Mouse (Mus musculus) frontal cortex, postnatal 14 days (tissue): ENCODE data around the gene Nr2e3.
"Not testable (repeated sequence)": the region's sequence is repeated elsewhere in the genome, so short reads cannot be mapped to it uniquely, and the experiment has no call there.

Experiments
- DNase-seq, 2 experiments: peaks; one replicate each; pipeline ENCODE4 v3.0.0; 2022; ENCODE audit warnings: low spot score in 2 of 2

Gene Nr2e3

DNA sequence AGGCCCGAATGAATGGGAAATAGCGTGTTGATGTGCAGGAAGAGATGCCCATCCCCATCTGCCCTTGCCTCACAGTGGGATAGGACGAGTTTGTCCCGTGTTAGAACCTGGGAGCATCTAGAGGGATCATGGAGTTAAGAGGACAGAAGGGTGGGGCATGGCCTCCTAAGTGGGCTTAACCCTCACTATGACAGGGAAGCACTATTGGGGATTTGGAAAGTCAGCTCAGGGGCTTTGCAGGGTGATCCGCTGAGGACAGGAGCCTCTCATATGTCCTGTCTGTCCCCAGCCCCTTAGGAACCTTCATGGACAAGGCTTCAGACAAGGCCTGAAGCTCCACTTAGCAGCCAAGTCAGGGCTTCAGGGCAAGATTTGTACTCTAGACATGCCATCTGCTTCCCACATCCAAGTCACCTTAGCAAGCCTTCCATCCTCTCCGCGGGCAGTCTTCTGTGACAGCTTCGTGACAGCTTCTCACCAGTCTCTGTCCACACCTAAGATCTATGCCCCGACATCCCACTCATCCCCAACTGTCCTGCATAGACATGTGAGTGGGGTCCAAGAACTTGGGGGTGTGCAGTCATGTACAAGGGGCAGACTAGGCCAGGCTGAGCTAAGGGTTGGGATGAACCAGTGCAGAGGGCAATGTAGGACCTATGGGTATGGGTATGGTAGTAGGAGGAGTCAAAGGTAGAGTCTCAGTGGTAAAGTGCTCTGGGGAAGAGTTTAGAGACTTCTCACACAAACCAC, 9.3 kb downstream of the Nr2e3 start:
- no peak for DNase-seq

DNA sequence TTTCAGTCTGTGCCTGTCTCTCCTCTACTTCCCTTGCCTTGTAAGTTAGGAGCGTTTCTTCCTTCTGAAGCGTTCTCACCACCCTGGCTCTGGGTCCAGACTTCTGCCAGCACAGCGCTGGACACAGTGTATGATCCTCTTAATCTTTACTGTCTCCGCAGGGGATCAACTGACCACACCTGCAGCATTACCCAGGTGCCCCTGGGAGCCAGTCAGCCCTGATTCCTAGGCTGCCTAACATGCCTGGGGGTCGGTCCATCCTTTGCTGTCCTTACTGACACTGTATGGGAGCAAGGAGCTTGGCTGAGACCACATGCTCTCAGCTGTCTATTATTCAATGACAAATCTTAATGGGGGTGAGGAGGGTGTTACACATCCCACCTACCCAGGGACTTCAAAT, 10.5 kb downstream of the Nr2e3 start:
- DNase-seq: no peak

DNA sequence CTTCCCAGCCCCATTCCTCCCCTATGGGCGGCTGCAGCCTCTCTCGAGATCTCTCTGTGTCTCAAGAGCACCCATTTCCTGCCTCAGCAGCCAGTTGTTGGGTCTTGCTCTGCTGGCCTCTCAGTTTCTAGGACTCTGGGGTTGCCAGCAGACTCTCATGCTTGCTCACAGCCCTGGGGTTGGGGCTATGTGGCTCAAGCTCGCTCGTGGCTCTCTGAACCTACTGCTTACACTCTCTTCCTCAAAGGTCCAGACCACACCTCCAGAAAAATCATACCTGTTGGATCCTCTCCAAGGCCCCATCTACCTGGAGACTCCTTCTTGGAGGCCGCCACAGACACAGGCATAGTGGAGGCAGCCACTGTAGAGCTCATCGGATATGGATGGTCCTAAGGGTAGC, 10.9 kb downstream of the Nr2e3 start:
- DNase-seq: no peak

DNA sequence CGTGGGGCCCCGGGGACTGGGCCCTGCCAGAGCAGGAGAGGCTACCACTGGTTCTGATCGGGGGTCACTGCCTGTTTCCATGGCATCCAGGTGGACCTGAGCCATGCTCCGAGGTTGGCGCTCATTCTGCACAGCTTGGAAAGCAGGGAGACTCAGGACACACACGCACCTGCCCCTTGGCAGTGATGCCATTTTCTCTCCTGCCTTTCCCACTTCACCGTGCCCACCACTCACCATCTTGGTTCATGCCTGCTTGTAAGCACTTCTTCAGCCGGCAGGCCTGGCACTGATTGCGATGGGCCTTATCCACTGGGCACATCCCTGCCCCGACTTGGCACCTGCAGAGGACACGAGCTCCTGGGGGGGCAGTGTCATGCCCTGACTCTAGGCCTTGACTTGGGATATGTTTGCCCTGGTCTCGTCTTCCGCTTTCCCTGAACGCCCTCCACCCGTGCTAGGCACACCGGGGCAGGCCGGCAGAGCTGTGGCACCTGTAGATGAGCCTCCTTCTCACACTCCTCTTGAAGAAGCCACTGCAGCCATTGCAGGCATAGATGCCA, 11.7 kb downstream of the Nr2e3 start:
- no peak for DNase-seq

DNA sequence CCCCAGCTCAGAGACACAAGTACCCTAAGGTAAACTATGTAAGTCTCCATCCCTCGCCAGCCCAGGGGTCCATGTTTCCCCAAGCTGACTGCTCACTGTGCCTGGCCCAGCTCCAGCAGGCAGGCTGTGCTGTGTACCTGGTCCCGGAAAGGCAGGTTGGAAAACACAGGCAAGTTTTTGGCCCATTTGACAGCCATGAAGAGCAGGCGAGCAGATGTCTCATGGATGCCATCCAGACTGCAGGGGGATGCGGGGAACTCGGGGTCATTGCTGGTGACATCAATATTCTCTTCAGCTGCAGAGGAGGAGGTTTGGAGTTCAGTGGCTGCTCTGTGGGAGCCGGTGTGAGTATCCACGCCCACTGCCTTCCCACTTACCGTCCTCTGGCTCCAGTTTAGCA, 12.2 kb downstream of the Nr2e3 start:
- DNase-seq: no peak

DNA sequence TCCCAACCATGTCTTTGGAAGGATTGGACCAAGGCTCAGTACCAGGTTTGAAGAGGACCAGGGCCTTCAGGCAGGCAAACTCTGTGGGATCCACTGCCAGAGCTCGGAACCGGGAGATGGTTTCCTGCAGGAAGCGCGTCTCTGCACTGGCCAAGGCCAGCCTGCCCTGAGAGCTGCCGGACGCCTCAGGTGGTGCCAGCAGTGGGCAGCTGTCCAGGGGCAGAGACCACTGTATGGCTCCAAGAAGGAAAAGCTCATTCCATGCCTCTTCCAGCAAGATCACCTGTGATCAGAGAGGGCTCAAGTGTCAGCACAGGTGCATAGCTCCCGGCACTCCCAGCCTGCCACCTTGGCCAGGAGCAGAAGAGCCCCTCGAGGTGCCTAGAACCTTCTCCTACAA, 13.2 kb downstream of the Nr2e3 start:
- no peak for DNase-seq

DNA sequence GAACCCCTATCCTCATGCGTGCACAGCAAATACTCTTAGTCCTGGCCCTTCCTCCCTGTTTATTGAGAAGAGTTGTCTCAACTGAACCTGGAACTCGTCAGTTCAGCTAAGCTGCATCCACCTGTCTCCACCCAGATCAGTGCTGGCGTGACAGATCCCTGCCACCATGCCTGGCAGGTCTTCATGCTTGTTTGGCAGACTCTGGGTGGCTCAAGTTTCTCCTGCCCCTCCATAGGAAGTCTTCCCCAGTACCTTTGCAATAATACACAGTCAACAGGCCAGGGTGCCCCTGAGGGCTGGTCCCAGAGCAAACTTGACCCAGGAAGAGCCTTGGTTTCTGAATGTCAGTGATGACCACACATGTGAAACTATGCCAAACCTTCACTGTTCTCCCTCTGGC, 15.2 kb downstream of the Nr2e3 start:
- DNase-seq: no peak

DNA sequence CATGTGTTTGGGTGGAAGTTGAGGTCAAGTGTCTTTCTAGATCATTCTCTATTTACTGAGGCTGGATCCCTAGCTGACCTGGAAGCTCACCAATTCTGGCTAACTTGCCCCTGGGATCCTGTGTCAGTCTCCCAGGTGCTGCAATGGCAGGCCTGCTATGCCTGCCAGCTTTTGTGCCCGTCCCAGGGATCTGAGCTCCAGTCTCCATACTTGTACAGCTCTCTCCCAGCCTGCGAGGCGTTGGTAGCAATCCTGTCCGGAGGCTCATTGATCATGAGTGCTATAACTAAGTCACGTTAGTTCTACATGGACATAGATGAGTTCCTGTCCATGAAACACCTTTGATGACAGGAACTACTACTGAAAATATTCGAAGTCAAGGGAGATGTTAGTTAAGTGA, 16.6 kb downstream of the Nr2e3 start:
- no peak for DNase-seq

DNA sequence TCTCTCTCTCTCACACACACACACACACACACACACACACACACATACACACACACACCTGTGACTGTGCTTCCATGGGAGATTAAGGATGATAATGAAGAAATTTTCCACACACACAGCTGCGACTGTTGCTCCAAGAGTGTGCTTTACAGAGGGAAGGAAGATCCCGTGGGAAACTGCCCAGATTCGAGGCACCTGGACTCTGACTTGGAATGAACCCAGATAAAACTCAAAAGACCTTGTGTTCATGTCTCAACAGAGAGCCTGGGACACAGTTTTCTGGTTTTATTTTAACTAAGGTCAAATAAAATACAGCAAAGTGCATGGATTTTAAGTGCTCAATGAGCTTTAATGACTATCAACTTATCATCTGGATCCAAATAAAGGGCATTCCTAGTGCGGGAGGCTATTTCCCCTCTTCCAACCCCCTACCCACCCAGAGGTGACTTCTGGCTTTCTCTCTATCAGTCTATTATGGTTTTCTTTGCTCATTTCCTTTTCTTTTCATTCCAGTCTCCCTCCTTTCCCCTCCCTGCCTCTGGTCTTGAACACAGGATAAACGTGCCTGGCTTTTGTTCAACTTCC, 17.9 kb downstream of the Nr2e3 start:
- DNase-seq: no peak

DNA sequence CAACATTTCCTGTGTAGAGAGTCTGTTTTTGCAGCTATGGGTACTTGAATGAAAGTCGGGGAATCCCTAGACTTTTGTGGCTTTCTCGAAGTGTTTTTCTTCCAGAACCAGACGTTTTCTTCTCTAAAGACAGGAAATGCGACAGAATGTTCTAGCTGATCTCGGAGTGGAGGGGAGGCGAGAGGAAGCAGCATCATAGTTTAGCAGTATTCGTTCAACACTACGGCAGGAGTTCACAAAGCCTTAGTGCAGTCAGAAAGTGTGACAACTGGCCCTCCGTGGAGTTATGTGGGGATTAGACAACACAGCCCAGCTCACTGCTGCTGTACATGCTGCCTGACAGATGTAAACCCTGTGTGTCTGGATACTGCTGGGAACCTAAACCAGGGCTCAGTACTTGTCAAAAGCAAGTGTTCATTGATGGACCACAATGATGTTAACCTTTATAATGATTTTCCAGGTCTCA, 18.5 kb downstream of the Nr2e3 start:
- DNase-seq: no peak

DNA sequence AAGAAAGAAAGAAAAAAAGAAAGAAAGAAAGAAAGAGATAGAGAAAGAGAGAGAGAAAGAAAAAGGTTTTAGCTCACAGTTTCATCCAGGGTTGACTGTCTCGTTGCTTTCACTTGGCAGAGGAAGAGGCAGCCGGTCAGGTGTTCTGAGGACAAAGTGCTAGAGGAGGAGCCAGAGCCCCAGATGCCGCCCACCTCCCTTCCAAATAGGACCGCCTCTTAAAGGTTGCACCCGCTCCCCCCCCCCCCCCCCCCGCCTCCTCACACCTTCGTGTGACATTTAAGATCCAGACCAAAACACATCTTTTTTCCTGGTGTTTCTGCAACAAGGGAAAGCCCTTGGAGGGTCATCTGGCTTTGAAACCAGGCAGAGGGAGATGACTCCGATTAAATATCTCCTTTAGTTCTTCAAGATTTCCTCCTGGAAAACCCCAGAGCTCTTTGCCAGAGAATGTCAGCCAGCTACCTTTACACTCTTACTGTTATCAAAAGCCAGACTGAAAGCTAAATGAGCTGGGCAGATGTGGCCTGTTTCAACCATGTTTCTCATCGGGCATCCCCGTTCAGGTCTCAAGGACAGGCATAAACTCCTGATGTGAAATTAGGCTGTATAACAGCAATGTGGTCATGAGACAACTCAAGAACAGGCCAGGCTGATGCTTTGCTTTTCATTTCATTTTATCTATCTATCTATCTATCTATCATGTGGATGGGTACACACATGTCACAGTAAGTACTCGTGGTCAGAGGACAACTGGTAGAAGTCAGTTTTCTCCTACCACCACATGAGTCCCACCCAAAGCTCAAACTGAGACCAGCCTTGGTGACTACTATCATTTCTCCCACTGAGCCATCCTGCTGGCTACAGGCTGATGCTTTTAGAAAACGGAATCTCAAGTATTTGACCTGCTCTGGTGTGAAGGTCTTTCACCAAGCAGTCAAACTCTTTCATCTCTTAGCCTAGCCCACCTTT, 19.3 kb downstream of the Nr2e3 start:
- no peak for DNase-seq

DNA sequence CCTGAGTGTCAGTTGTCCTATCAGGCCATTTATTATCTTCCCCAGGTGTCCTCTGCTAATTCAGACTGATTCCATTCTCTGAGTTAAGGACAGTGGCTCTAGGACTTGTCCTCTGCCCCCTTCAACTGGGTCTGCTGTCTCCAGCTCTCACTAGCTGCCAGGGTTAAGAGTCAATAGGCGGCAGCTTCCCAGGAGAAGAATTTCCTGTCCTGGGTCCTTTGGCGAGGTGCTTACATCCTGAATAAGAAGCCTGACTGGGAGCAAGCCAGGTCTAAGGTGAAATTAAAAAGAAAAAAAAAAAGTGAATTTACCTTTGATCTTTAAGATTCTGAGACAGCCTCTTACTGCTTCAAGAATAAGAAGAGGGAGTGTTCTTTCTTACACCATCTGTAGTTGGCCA, 20.8 kb downstream of the Nr2e3 start:
- DNase-seq: no peak

DNA sequence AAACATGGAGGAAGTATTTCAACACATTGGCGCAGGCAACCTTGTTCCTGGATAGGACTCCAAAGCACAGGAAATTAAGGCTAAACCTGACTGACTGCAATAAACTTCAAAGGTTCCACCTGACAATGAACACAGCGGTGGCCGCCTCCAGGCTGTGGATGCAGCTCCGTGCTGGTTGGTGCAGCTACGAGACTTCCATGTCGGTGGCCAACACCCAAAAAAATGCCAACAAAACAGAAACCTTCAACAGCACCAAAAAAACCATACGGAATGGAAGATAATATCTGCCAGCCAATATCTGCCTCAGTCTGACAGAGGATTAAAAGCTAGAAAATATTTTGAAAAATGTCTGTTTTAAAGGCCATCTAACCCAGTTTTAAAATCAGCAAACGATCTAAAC, 21.9 kb downstream of the Nr2e3 start:
- DNase-seq: no peak

DNA sequence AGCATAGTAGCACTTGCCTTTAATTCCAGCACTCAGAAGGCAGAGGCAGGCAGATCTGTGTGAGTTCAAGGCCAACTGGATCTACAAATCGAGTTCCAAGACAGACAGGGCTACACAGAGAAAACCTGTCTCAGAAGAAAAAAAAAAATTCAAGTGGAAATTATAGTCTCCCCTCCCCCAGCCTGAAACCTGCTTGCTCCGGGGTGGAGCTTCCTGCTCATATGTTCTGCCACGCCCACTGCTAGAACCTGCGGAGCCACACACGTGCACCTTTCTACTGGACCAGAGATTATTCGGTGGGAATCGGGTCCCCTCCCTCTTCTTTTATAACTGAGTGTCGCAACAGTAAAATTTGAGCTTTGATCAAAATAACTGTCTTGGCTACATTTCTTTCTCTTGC, 24.6 kb downstream of the Nr2e3 start:
- DNase-seq: not testable (repeated sequence)

DNA sequence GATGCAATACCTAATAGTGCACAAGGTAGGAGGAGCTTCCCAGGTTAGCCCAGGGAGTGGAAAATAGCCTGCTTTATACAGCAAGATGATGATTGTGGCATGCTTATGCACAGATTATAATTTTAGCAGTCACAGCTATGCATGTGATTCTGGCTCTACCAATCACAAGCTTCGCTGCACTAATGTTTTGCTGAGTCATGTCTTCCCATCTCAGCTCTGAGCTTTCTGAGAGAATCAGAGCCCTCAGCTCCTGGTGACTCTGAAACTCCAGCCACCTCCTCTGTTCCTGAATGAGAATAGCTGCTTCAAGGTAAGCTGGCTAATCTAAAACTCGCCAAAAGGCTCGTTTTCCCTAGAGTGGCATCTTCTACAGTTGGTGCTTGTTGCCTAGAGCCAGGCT, 30.2 kb downstream of the Nr2e3 start:
- DNase-seq: no peak

DNA sequence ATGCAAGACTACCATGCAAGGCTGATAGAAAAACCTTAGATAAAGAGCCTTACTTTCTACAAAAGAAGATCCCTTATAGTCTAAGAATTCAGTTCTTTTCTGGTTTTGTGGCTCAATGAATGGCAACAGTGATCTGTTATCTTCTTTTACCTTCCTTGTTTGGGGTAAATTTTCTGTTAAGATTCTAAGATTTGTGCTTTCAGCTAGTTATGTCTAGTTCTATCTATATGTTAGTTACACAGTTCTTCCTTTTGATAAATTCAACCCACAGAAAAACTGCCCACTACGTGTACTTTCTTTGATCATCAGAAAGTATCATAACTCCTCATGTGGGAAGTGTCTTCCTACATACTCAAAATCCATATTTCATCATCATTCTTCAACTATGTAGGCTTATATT, 45.7 kb downstream of the Nr2e3 start:
- no peak for DNase-seq

DNA sequence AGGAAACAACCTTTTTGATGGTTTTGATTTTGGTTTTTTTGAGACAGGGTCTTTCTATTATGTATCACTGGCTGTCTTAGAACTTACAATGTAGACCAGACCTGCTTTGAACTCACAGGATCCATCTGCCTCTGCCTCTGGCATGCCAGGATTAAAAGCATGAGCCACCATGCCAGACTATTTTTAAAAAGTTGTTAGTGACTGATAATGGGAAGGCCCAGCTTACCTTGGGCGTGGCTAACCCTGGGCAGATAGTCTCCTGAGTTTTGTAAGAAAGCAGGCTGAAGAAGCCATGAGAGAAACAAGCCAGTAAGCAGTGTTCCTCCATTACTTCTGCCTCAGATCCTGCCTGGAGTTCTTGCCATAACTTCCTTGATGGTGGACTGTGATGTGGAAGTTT, 57.1 kb downstream of the Nr2e3 start:
- no peak for DNase-seq
